Mouse (Mus musculus): ENCODE data around the gene Ptchd4. TPM values are rescaled to one million over a fixed set of nuclear protein-coding genes. Genes with fewer than 3 reads are reported as not detected.

Gene Ptchd4
- polyA plus RNA-seq, 1 experiment from 2014 or later = 2.3 TPM

GRCm38 (mm10) chr17:42480173-42480991, 164.6 kb downstream of the Ptchd4 start:
- DNase-seq (ENCODE audit: low spot score, missing footprints) (no peak), ATAC-seq (ENCODE audit: low FRiP score) (no peak)
- Histone ChIP-seq H3K4me2 (no peak overlapping the region), H3K36me3 (ENCODE audit: control insufficient read depth, insufficient read depth, low read length) (no peaks in the 10 kb centered on the region), H3K4me3 (ENCODE audit: low read depth, low read length) (no peak overlapping the region), H3K27me3 (ENCODE audit: control insufficient read depth, insufficient read depth, low read length) (no peaks in the 10 kb centered on the region), H3K27ac (ENCODE audit: low read depth, low read length) (no peak overlapping the region), H3K9ac (ENCODE audit: low read length) (no peak overlapping the region), H3K4me1 (ENCODE audit: control insufficient read depth, insufficient read depth, low read length) (no peaks in the 10 kb centered on the region), H3K9me3 (ENCODE audit: control insufficient read depth, low read length) (no peaks in the 10 kb centered on the region)
- WGBS = 82% methylated on average over 5 of the region's 5 CpGs

- no peak overlapping the region for H3K4me2 ChIP-seq
- H3K4me1 ChIP-seq (ENCODE audit: control insufficient read depth, insufficient read depth, low read length) = no peaks in the 10 kb centered on the region; the same call in 1 of the 2 replicates
- H3K27ac ChIP-seq (ENCODE audit: low read depth, low read length) = no peak overlapping the region
- ATAC-seq (ENCODE audit: low FRiP score) (no peak), DNase-seq (ENCODE audit: low spot score, missing footprints) (no peak)
- no peak overlapping the region for H3K4me3 ChIP-seq (ENCODE audit: low read depth, low read length)
- no peaks in the 10 kb centered on the region for H3K27me3 ChIP-seq (ENCODE audit: control insufficient read depth, insufficient read depth, low read length)
- H3K36me3 ChIP-seq (ENCODE audit: control insufficient read depth, insufficient read depth, low read length) = no peaks in the 10 kb centered on the region
- H3K9ac ChIP-seq (ENCODE audit: low read length) = no peak overlapping the region
- no peaks in the 10 kb centered on the region for H3K9me3 ChIP-seq (ENCODE audit: control insufficient read depth, low read length)
- 75% methylated on average over 9 of the region's 9 CpGs for WGBS
These were observed 193.9 kb downstream of the Ptchd4 start for GRCm38 (mm10) chr17:42509356-42510262.

GRCm38 (mm10) chr17:42530147-42530546, 214.4 kb downstream of the Ptchd4 start:
- no peak overlapping the region for H3K27ac ChIP-seq (ENCODE audit: low read depth, low read length)
- no peak overlapping the region for H3K4me2 ChIP-seq
- DNase-seq (ENCODE audit: low spot score, missing footprints) (no peak), ATAC-seq (ENCODE audit: low FRiP score) (no peak)
- no peaks in the 10 kb centered on the region for H3K36me3 ChIP-seq (ENCODE audit: control insufficient read depth, insufficient read depth, low read length)
- no peaks in the 10 kb centered on the region for H3K27me3 ChIP-seq (ENCODE audit: control insufficient read depth, insufficient read depth, low read length)
- no peak overlapping the region for H3K4me3 ChIP-seq (ENCODE audit: low read depth, low read length)
- no peaks in the 10 kb centered on the region for H3K4me1 ChIP-seq (ENCODE audit: control insufficient read depth, insufficient read depth, low read length)
- no peaks in the 10 kb centered on the region for H3K9me3 ChIP-seq (ENCODE audit: control insufficient read depth, low read length)
- H3K9ac ChIP-seq (ENCODE audit: low read length) = no peak overlapping the region
- WGBS = 31% methylated on average over 5 of the region's 5 CpGs

DNA sequence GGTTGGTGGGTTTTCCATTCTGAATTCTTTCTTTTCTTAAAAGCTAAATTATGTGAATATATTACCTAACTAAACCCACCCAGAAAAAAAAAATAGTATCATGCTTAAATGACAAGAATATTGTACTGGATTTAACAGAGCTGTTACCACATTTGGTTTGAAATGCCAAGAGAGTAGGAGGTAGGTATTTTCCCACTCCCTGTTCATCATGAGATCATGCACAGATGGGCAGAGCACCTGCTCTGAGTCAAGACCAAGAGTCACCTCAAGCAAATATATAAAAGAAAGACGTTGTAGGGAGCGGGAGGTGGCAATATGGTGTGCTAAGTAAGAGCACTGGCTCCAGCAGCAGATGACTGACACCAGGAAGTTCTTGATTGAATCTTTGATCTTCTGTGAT, 233.8 kb downstream of the Ptchd4 start:
- Histone ChIP-seq H3K4me3 (ENCODE audit: low read depth, low read length) (no peak overlapping the region), H3K4me2 (no peak overlapping the region), H3K36me3 (ENCODE audit: control insufficient read depth, insufficient read depth, low read length) (no peaks in the 10 kb centered on the region), H3K27ac (ENCODE audit: low read depth, low read length) (no peak overlapping the region), H3K27me3 (ENCODE audit: control insufficient read depth, insufficient read depth, low read length) (no peaks in the 10 kb centered on the region), H3K4me1 (ENCODE audit: control insufficient read depth, insufficient read depth, low read length) (no peaks in the 10 kb centered on the region), H3K9ac (ENCODE audit: low read length) (no peak overlapping the region), H3K9me3 (ENCODE audit: control insufficient read depth, low read length) (no peaks in the 10 kb centered on the region)
- DNase-seq (ENCODE audit: low spot score, missing footprints) (no peak), ATAC-seq (ENCODE audit: low FRiP score) (no peak)
- 89% methylated on average over 2 of the region's 2 CpGs for WGBS

All from midbrain, embryonic 11.5 days (tissue).